Mouse (Mus musculus): ENCODE measurements at regions not wholly inside any gene's neighbourhood (a gene's known extent, or its start where the extent isn't known, plus 50 kb on each side); places are given as distances from the start of the nearest gene placed in this dataset.
A peak's percentile ranks its signal among the peaks of the same experiment; 100 is the strongest.

- intact Hi-C loops (cut with DNase I): no loop called here
- DNase-seq: no peak
These were observed 229.7 kb upstream of the Mphosph6 start for GRCm38 (mm10) chr8:118031406-118031805.

GRCm38 (mm10) chr8:118028061-118028850, 226.5 kb upstream of the Mphosph6 start:
- intact Hi-C loops (cut with DNase I): no loop called here
- no peak for DNase-seq

GRCm38 (mm10) chr8:118023451-118023850, 221.7 kb upstream of the Mphosph6 start:
- intact Hi-C loops (cut with DNase I): no loop called here
- no peak for DNase-seq

- no peak for DNase-seq
- intact Hi-C loops (cut with DNase I): no loop called here
These were observed 220.2 kb upstream of the Mphosph6 start for GRCm38 (mm10) chr8:118021978-118022377.

GRCm38 (mm10) chr8:118017261-118017660, 215.5 kb upstream of the Mphosph6 start:
- no peak for DNase-seq
- intact Hi-C loops (cut with DNase I): no loop called here

- intact Hi-C loops (cut with DNase I): no loop called here
These were observed 203.4 kb upstream of the Mphosph6 start for GRCm38 (mm10) chr8:118005186-118005585.

GRCm38 (mm10) chr8:118004391-118004851, 202.7 kb upstream of the Mphosph6 start:
- no peak for DNase-seq
- intact Hi-C loops (cut with DNase I): no loop called here

More at GRCm38 (mm10) chr8:118005186-118005585, 203.4 kb upstream of the Mphosph6 start:
- DNase-seq: no peak

GRCm38 (mm10) chr8:118001138-118001537, 199.4 kb upstream of the Mphosph6 start:
- intact Hi-C loops (cut with DNase I): no loop called here
- DNase-seq: no peak

GRCm38 (mm10) chr8:117991826-117992225, 190.1 kb upstream of the Mphosph6 start:
- intact Hi-C loops (cut with DNase I): no loop called here

GRCm38 (mm10) chr8:117988781-117989180, 187.0 kb upstream of the Mphosph6 start:
- no peak for DNase-seq
- intact Hi-C loops (cut with DNase I): no loop called here

More at GRCm38 (mm10) chr8:117991826-117992225, 190.1 kb upstream of the Mphosph6 start:
- DNase-seq: no peak

- no peak for DNase-seq
- intact Hi-C loops (cut with DNase I): no loop called here
These were observed 166.6 kb upstream of the Mphosph6 start for GRCm38 (mm10) chr8:117968306-117968705.

GRCm38 (mm10) chr8:117966556-117966955, 164.8 kb upstream of the Mphosph6 start:
- intact Hi-C loops (cut with DNase I): no loop called here
- no peak for DNase-seq

GRCm38 (mm10) chr8:117963426-117963825, 161.7 kb upstream of the Mphosph6 start:
- no peak for DNase-seq
- intact Hi-C loops (cut with DNase I): no loop called here

- intact Hi-C loops (cut with DNase I): no loop called here
- DNase-seq: no peak
These were observed 160.9 kb upstream of the Mphosph6 start for GRCm38 (mm10) chr8:117962666-117963065.

GRCm38 (mm10) chr8:117959501-117959900, 157.8 kb upstream of the Mphosph6 start:
- intact Hi-C loops (cut with DNase I): no loop called here

GRCm38 (mm10) chr8:117958914-117959313, 157.2 kb upstream of the Mphosph6 start:
- DNase-seq: no peak
- intact Hi-C loops (cut with DNase I): no loop called here

More at GRCm38 (mm10) chr8:117959501-117959900, 157.8 kb upstream of the Mphosph6 start:
- DNase-seq: no peak

- intact Hi-C loops (cut with DNase I): no loop called here
- DNase-seq: no peak
These were observed 149.9 kb upstream of the Mphosph6 start for GRCm38 (mm10) chr8:117951656-117952055.

- intact Hi-C loops (cut with DNase I): no loop called here
- DNase-seq: no peak
These were observed 144.8 kb upstream of the Mphosph6 start for GRCm38 (mm10) chr8:117946540-117946939.

- intact Hi-C loops (cut with DNase I): loop anchor here (5.0 kb wide), 2 partner anchors 303 to 508 kb away; no protein-coding TSS in a partner anchor
- no peak for DNase-seq
These were observed 132.9 kb upstream of the Mphosph6 start for GRCm38 (mm10) chr8:117934566-117935094.

- intact Hi-C loops (cut with DNase I): loop anchor here (2.0 to 5.0 kb wide), 4 partner anchors 307 to 1134 kb away; no protein-coding TSS in a partner anchor
- DNase-seq: peak in 1 of 2 experiments; percentile 28
These were observed 128.9 kb upstream of the Mphosph6 start for GRCm38 (mm10) chr8:117930687-117931086.

GRCm38 (mm10) chr8:117929606-117930005, 127.9 kb upstream of the Mphosph6 start:
- intact Hi-C loops (cut with DNase I): loop anchor here (2.0 to 5.0 kb wide), 4 partner anchors 308 to 1135 kb away; no protein-coding TSS in a partner anchor
- DNase-seq: no peak

- no peak for DNase-seq
- intact Hi-C loops (cut with DNase I): no loop called here
These were observed 121.6 kb upstream of the Mphosph6 start for GRCm38 (mm10) chr8:117923296-117923695.
